Mouse (Mus musculus) testis, postnatal 14 days (tissue): Measurements from ENCODE around the gene Dusp1.

Experiments
- DNase-seq: peaks from one replicate; pipeline ENCODE4 v3.0.0; 2021; ENCODE audit warnings: low spot score

Dusp1 gene

DNA sequence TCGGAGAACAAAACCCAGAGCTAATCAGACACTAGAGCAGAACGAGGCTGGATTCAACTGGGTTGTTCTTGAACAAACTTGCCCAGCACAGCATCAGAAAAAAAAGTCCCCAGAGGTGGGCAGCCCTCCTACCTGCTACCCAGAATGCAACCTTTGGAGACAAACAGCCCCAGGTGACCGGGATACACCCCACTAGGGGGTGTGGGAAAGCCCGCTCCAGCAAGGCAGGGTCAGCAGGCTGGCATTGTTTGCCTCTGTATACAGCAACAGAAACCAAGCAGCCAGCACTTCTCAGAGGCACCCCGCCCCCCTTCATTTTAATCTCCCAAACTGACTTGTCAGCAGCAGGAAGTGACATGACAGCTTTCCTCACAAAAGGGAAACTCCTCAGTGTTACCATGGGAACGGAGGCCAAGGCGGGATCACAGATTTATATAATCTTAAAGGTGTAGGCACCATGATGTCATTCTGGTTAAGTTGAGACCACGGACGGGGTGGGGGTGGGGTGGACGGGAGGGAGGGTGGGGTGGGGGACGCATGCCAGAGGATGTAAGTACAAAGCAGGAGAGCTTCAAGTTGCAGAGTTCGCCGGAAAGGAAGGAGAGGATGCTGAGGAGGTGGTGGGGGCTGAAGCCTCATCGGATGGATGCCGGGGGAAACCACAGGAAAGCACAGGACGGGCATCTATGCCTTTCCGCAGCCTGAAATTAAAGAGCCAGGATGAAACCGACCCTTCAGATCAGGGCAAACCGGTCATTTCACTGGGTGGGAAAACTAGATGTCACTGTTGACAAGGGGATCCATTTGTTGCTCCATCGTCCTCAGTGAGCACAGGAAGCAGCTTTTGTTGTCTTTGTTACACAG lies 58.9 kb downstream of the Dusp1 start:
- peak; percentile 56 for DNase-seq

DNA sequence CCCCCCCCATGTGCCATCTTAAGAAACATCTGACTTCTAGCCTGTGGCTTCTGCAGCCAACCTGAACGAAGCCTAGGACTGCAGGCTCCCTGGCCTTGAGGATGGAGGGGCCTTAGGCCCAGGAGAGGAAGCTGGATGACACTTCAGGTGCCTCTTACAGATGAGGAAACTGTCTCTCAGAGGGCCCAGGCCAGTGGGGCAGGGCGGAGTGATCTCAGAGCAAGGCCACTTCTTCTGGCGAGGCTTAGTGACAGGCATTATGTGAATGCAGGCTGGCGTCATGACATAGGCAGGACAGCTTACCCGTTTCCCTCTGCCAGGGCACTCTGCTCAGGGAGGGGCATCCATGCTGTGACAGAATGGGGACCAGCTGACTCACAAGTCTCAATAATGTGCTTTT lies 60.1 kb downstream of the Dusp1 start:
- DNase-seq = no peak

DNA sequence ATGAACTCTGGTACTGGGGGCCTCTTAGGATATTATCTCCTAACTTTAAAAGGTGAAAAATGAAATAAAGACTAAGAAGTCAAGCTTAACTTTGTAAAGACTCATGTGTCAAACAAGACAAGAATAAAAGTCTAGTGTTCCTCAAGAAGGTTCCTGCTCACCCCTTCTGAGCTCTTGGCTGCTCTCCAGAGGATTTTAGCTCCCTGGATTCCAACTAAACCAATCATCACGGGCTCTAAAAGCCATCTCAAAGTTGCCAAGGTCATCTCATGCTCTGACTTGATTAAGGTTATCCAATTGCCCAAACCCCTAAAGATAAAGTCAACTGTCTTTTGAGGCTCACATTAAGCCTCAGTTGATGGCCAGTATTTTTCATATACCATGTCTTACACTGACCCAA lies 63.3 kb downstream of the Dusp1 start:
- no peak for DNase-seq

DNA sequence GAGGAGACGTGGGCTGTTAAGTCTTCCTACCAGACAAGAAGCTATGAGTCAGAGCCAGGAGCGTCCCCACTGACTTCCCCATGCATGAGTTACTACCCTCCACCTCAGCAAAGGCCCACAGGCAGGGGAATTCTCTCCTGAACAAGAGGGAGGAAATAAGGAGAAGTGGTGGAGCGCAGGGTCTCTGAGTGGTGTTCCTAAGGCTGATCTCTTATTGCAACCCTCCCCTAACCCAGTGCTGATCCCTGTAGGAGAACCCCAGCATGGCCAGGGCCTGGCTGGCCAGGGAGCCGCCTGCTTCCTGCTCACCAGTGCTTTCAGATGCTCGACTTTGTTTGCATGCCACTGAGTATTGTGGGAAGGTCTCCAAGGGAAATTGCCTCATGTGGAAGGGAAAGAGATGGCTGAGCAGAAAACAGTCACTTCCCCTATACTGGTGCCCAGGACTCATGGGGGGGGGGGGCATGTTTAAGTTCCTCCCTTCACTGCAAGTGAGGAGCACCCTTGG lies 64.5 kb downstream of the Dusp1 start:
- DNase-seq = no peak

DNA sequence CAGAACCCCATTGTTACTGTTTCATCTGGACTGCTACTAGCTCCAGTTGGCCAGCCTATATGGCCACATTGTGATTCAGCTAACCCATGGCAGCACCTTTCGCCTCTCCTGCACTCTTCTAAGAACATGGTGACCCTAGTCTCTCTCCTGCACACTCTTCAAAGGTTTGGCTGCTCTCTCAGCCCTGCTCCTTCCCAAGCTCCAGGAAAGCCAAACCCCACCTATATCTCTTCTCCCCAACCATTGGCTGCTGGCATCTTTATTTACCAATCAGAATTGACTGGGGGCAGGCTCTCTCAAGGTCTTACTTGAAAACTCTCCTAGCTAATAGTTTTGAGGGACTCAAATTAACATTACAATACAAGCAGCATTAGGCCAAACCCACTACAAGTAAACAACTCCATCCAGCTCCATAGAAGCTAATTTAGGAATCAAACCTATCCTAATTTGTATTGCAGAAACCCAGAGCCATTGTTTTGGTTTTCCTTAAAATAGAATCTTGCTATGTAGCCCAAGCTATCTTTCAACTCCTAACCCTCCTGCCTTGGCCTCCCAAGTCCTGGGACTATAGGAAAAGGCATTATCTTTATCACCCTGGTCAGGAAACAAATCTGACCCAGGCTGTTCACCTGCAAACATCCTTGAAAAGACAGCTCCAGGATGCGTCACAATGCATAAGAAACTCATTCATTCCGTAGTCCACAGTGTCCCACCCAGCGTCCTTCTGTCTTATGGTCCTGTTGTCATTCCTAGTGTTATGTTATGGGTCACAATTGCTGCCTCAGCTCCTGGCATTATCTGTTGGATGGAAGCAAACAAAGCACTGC lies 67.1 kb downstream of the Dusp1 start:
- no peak for DNase-seq

DNA sequence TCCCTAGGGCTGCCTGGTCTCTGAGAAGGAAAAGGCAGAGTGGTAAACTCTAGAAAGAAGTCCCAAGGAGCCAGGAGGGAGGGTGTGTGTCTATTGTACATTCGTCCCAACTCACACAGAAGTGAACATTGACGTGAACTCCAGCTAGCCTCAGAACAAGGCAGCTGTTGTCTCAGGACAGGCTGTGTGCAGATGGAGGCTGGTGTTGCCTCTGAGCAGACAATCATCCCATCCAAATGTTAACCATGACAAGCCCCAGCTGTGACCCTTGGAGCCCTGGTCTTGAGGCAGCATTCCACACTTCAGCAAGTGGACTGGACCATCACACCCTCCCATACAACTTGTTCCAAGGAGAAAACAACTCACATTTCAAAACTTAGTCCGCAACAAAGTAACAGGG lies 69.7 kb downstream of the Dusp1 start:
- DNase-seq = peak; percentile 64

DNA sequence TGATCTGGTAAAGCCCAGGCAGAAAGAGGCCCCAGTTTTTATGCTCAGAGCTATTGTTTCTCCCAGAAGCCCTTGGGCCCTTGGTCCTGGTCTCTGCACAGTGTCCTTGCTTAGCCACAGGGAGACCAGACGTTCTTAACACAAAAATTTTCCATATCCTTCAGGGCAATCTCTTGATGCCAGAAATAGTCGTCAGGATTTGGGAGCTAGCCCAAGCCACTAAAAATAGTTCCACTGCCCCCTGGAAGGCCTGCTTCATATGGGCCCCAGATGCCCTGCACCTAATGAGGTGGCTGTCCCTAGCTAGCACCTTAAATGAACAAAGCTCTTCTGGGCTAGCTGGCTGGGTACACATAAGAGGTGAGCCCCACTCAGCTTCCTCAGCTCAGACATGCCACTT lies 71.0 kb downstream of the Dusp1 start:
- DNase-seq = no peak

DNA sequence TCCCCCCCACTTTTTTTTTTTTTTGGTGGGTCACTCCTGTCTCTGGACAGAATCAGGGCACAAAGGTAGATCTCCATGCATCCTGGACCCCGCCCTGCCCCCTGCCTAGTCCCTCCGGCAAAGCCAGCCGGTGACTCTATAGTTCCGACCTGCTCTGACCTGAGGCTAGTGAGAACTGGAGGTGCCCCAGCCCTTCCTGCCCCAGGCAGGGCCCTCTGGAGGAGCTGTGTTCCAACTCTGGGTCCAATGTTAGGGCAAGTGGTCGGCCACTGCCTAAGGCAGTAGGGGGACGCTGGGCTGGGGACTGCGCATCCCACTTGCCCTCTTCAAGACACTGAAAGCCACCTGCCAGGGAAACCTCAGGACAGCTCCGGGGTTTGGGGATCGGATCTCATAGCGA lies 71.9 kb downstream of the Dusp1 start:
- DNase-seq = no peak

DNA sequence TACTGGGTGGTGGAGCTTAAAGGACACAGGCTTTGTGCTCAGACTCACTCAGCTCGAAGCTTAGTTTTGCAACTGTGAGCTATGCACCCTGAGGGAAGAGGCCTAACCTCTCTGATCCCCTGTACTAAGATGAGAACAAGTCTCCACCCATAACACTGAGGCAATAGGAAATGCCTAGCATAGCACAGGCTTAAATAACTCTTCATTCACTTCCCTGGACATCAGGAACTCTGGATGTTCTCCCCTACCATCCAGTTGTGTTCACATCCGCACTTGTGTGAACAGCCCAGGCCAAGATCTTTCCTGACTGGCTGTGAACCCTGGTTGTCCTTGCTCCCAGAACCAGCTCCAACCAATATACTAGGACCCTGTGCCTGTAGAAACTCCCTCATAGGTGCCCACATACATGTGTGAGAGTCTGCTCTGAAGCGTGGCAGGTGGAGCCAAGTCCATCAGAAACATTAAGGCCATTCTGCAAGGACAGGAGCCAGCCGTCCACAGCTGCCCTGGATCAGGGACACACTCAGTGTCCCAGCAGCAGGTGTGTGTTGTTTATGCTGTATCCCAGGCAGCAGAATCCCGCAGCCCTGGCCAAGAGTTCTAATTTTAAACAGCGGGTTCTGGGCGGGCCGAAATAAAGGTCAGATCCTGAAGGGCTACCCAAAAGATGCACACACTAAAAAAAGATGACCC lies 73.1 kb downstream of the Dusp1 start:
- no peak for DNase-seq

DNA sequence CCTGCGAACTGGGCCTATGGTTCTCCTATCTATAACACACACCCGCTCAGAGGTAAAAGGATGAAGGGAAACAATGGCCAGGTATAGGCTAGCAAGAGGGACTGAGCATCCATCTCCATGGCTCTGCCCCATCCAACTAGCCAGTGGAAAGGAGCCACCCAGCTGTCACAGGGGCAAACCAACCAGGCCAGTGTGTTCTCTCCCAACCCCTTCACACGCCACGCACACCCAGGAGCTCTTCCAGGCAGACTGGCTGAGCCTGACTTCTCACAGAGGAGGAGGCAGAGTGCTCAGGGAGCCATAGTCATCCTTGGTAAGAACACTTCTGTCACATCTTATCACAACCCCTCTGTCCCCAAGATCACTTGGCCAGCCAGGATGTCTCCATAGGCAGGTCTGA lies 74.0 kb downstream of the Dusp1 start:
- DNase-seq = no peak

DNA sequence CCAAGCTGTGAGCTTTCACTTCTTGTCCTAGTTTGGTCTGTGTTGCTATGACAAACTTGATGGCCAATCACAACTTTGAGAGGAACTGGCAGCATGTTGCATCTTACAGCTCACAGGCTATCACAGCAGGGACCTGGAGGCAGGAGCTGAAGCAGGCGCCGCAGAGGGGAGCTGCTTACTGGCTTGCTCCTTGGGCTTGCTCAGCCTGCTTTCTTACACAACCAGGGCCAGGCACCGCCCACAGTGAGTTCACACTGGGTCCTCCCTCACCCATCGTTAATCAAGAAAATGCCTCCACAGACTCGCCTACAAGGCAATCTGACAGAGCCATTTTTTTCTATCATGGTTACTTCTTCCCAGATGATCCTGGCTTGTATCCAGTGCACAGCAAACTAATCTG lies 74.7 kb downstream of the Dusp1 start:
- DNase-seq = no peak

DNA sequence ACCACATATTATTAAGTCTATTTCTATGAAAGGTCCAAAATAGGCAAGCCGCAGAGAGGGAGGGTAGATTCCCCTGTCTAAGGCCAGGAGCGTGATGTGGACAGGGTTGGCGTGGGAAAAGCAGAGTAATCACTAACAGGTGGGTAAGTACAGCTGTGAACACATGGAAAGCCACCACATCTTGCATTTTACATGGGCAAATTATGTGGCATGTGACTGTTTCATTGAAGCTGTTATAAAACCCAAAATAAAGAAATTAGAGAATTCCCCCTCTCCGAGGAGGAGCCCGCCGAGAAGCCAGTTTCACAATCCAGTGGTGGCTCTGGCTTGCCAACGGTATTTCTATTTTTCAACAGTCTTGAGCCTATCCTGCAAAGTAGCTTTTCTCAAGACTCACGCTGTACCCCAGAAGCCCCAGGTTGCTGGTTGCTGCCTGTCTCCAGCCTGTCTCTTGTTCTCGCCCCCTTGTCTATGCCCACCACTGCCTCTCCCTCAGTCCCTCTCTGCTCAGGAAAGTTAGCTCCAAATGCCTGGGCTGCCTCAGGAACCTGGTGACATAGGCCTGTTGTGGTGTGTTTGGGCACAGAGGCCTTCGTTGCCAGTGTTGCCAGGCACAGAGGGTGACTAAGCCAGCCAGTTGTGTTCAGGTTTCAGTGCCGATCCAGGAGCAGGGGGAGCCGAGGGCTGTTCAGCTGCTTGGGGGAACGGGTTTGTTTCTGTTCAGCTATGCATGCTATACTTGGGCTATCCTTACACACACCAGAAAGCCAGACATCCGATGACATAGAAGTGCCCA lies 77.1 kb downstream of the Dusp1 start:
- no peak for DNase-seq

DNA sequence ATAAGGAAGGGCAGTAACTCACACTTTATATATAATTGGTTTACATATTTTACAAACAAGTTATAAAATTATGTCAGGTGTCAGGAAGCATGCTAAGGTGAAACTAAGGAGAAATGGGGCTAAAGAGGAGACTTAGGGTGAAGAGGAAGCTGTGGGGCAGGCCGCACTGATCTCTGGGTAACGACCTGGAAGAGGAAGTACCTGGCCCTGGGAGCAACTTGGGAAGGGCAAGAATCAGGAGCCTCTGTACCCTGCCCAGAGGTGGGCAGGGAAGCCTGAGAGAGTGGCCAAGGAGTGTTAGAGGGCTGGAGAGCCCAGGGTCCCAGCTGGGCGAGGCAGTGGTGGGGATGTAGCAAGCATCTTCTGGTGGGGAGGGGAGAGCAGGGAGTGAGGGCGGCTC lies 81.0 kb downstream of the Dusp1 start:
- no peak for DNase-seq

DNA sequence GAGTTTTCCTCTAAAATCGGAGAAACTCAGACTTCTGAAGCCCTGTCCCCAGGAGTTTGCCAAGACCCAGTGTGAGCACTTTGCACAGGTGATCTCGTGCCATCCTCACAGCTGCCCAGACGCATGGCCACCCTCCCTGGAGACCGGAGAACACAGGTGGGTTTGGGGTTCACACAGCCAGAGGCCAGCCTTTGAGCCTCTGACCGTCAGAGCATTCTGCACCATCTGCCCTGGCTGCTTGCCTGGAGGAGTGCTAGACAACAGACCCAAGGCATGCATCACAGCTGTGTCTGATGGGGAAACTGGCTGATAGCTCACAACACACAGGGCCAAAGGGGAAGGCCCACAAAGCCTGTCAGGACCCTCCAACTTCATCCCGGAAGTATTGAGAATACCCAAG lies 82.3 kb downstream of the Dusp1 start:
- no peak for DNase-seq

DNA sequence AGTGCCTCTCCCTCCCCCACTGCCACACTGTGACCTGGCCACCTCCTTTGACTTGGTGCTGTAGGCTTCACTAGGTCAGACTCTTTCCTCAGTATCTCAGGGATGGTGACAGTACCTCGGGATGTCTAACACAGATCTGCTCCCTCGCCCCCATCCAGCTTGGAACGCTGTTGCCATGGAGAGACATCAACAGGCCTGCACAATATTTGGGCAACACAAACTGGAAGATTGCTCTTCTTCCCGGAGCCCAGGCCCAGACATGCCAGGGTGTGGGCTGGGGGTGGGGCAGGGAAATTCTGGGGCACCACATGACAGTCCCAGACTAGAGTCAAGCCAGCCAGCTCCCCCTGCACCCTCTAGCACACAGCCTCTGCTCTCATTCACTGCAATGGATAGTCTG lies 83.3 kb downstream of the Dusp1 start:
- no peak for DNase-seq

DNA sequence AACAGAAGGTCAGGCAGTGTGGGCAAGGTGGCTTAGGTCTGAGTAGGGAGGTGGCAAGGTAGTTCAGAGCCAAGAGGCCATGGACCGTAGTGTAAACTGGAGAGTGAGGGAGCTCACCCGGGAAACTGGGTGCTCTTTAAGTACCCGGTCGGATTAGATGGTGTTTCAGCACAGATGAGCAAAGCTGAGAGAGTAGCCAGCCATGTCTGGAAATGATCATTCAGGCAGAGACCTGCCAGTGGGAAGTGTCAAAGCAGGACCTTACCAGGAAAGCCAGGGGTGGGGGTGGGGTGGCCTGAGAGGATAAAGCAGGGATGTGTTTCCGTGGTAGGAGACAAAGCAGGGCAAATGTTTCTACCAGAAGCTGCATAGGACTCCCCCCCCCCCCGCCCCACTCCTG lies 85.1 kb downstream of the Dusp1 start:
- DNase-seq = no peak

DNA sequence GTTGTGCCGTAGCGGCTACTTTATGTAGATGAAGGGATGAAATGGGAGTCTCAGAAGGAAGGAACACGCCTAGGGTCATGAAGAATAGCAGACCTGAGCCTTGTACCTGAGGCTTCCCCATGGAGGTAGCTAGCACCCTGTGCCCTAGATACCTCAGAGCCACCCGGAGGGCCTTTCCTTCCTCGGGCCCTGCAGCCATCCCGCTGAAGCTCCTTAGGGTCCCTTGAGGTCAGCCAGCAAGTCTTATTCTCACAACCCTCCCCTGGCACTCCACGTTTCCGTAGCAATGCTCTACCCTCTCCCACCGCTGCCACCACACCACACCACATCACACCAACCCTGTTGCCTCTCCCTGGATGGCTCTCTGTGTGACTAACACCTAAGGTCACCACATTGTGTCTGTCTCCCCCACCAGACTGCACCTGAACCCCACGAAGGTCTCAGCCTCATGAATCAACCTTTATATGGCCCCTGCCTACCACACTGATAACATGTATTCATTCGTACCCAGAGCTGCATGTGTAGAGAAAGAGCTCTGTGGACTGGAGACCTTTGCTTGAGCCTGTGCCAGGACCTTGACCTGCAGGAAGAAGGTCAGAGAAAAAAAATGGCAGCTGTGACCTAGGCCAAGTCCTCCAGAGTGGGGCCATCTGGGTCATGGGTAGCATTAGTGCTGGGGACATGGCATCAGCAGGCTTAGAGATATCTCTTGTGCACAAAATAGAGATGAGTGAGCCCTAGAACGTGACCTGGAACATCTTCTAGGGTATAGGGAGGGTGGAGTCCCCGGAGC lies 93.6 kb downstream of the Dusp1 start:
- DNase-seq = no peak

DNA sequence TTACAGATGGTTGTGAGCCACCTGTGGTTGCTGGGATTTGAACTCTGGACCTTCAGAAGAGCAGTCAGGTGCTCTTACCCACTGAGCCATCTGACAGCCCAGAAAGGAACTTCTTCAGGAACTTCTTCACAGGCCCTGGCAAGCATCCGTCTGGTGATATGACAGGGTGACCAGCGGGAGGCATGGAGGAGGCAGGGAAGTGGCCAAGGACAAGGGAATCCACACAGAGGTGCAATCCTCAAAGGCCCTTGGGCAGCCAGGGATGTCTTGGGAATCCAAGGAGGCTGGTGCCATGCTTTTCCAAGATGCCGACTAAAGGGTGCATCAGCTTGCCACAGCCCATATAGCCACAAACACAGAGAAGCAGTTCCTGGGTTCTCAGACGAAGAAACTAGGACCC lies 94.3 kb downstream of the Dusp1 start:
- no peak for DNase-seq

DNA sequence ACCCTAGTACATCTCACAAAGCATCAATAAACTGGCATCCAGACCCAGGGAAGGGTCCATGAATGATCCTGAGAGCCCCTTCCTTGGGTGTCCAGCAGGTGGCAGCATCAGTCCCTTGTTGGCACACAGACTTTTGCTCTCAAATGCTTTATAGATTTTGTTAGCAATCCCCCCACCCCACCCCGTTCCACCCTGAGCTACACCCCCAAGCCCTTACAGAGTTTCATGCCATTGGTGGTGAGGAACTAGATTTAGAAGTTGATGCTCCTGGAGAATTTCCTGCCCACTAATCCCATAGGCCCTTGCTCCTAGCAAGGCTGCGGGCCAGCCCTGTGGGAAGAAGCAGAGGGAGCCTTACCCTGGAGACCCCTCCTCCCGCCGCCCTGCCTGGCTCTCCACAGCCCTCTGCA lies 95.2 kb downstream of the Dusp1 start:
- DNase-seq = peak; percentile 36

DNA sequence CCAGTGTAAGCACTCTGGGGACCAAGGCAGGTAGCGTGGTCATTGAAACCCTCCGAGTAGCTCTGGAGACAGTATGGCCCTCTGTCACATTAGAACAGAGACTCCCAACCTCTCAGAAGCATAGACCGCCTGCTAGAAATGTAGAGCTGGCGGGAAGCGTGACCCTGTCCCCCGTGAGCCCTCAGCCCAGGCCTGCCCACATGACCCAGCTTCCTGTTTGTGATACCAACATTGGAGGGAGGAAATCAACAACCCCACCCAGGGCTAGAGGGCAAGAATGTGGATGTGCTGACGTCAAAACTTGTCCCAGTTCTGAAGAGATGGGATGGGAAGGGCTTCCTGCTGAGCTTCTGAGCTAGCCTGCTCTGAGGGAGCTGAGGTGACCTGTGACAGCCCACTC lies 97.0 kb downstream of the Dusp1 start:
- no peak for DNase-seq

DNA sequence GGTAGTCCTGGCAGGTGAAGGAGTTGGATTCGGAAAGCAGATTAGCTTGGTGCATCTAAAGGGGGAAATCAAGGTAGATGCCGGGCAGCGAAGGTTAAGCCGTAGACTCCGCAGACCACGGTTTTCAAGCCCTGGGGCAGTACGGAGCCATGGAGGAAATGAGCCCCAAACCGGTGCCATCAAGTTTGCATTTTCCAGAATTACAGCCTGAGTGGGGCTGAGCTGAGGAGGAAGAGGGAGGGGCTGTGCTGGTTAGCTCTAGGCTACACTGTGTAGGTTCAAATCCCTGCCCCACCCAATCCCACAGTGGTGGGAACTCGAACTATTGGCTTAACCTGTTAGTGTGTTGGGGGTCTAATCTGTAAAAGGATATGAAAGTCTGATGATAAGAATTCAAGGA lies 97.4 kb downstream of the Dusp1 start:
- no peak for DNase-seq
